In genomic region chr12:36315527-36315926, GRCm38 (mm10) we compare ENCODE assay signal across 17 mouse cellular contexts. TPM values are rescaled to one million over a fixed set of nuclear protein-coding genes. Genes with fewer than 3 reads are reported as not detected.
DNase-seq lines count a peak whose midpoint lies in the region; ATAC-seq lines count a peak whose summit lies in the region.
"Had no signal": no experiment of that assay in that cellular context is flagged by ENCODE, and none has a peak within 500 bp of the region (broad histone marks: within the 10 kb centered on the region; RNA-seq: fewer than 3 reads in every experiment).

No protein-coding gene starts in this region.

- 35% methylated on average over 3 of the region's 3 CpGs for WGBS in embryonic facial prominence, embryonic 14.5 days
- 61% methylated on average over 3 of the region's 3 CpGs for whole genome bisulfite sequencing in limb, embryonic 11.5 days

- no peaks in the 10 kb centered on the region for H3K9me3 ChIP-seq in embryonic facial prominence, embryonic 14.5 days (ENCODE audit: control insufficient read depth, low read length)
- H3K9me3 ChIP-seq in limb, embryonic 11.5 days (ENCODE audit: control insufficient read depth, low read length) = no peaks in the 10 kb centered on the region
- H3K9me3 ChIP-seq: hindbrain, embryonic 15.5 days; midbrain, embryonic 10.5 days had no signal

- peak overlapping the region; percentile 76 for H3K4me2 ChIP-seq in embryonic facial prominence, embryonic 14.5 days (ENCODE audit: low read depth, low read length)
- peak overlapping the region; percentile 10; the same call in 1 of the 2 replicates for H3K4me2 ChIP-seq in limb, embryonic 11.5 days (ENCODE audit: low read depth, severe bottlenecking)

- peak overlapping the region; percentile 62 for H3K9ac ChIP-seq in embryonic facial prominence, embryonic 14.5 days (ENCODE audit: low read depth, low read length)
- no peak overlapping the region for H3K9ac ChIP-seq in limb, embryonic 11.5 days (ENCODE audit: low read length)
- H3K9ac ChIP-seq: hindbrain, embryonic 15.5 days had no signal

- H3K4me3 ChIP-seq in embryonic facial prominence, embryonic 14.5 days (ENCODE audit: low read depth, low read length) = peak overlapping the region; percentile 51
- no peak overlapping the region; the same call in 1 of the 2 replicates for H3K4me3 ChIP-seq in limb, embryonic 11.5 days (ENCODE audit: low read depth, low read length)
- H3K4me3 ChIP-seq: erythroblast, embryonic 14.5 days; hindbrain, embryonic 15.5 days; midbrain, embryonic 10.5 days had no signal

- peak overlapping the region; percentile 86 for H3K27ac ChIP-seq in embryonic facial prominence, embryonic 14.5 days (replicated peaks; ENCODE audit: low read depth, low read length)
- H3K27ac ChIP-seq in limb, embryonic 11.5 days (replicated peaks; ENCODE audit: low read depth, low read length) = no peak overlapping the region
- H3K27ac ChIP-seq: hindbrain, embryonic 15.5 days; midbrain, embryonic 10.5 days had no signal

- H3K27me3 ChIP-seq in embryonic facial prominence, embryonic 14.5 days (replicated peaks; ENCODE audit: control insufficient read depth, insufficient read depth, low read length) = no peaks in the 10 kb centered on the region
- no peaks in the 10 kb centered on the region for H3K27me3 ChIP-seq in limb, embryonic 11.5 days (ENCODE audit: control insufficient read depth, insufficient read depth, low read length)
- H3K27me3 ChIP-seq: hindbrain, embryonic 15.5 days had no signal

- no peaks in the 10 kb centered on the region for H3K36me3 ChIP-seq in embryonic facial prominence, embryonic 14.5 days (ENCODE audit: control insufficient read depth, insufficient read depth, low read length)
- no peaks in the 10 kb centered on the region for H3K36me3 ChIP-seq in limb, embryonic 11.5 days (ENCODE audit: control insufficient read depth, insufficient read depth, low read length)
- H3K36me3 ChIP-seq: hindbrain, embryonic 15.5 days; midbrain, embryonic 10.5 days had no signal

- peaks cover 6% of the 10 kb centered on the region; the same call in 1 of the 2 replicates for H3K4me1 ChIP-seq in embryonic facial prominence, embryonic 14.5 days (ENCODE audit: control insufficient read depth, insufficient read depth, low read length)
- H3K4me1 ChIP-seq in limb, embryonic 11.5 days (ENCODE audit: control insufficient read depth, insufficient read depth, low read length) = peaks cover 10% of the 10 kb centered on the region; the same call in 1 of the 2 replicates

- ATAC-seq in embryonic facial prominence, embryonic 14.5 days (ENCODE audit: low read depth) = no peak
- ATAC-seq in limb, embryonic 11.5 days (ENCODE audit: insufficient number of reproducible peaks, low FRiP score, low TSS enrichment, low read depth) = peak; percentile 15; the same call in 1 of the 2 replicates
- ATAC-seq in erythroid progenitor cell, adult 5-6 weeks (replicated peaks; ENCODE audit: low FRiP score, poor library complexity, severe bottlenecking) = no peak

- DNase-seq in kidney, adult 9 months = peak; percentile 27
- no peak for DNase-seq in kidney, adult 11 months
- peak; percentile 45 for DNase-seq in embryo, embryonic 11 days
- no peak for DNase-seq in embryonic facial prominence, embryonic 14.5 days (ENCODE audit: low spot score)
- peak; percentile 45 for DNase-seq in limb, embryonic 11.5 days (ENCODE audit: low spot score)
- DNase-seq in gastrocnemius, adult 18-20 months (ENCODE audit: low spot score) = no peak
- no peak for DNase-seq in urinary bladder, adult 18-20 months (ENCODE audit: low spot score in 2 of 2)
- DNase-seq: cerebellum, adult 11 months; cerebellum, postnatal 25 days; lung, postnatal 36 days; right cerebral cortex, postnatal 4 days; thymus, postnatal 14 days had no signal

RNA-seq across cellular contexts. Expression of gene Sostdc1, which starts 1.6 kb away (rescaled TPM):
- polyA plus RNA-seq in embryonic facial prominence, embryonic 14.5 days (2014; fragmentation: Nextera tagmentation; extraction: Ambion mirVana) = 82.8 and 83.5 TPM in 2 replicates
- polyA plus RNA-seq in limb, embryonic 11.5 days (2014; fragmentation: Nextera tagmentation; extraction: Ambion mirVana) = 22.6 and 31.0 TPM in 2 replicates
- total RNA-seq in erythroid progenitor cell, adult 5-6 weeks (2015; ENCODE audit: low replicate concordance) = not detected in 2 replicates
- total RNA-seq in erythroid progenitor cell, adult 5-6 weeks (2017; ENCODE audit: low replicate concordance) = not detected in 2 replicates
- total RNA-seq in gastrocnemius, adult 18-20 months (2021) = under 1 TPM; 0.12 to 0.16 TPM
- polyA plus RNA-seq: C2C12; erythroblast, embryonic 14.5 days had no signal

Comparison
In these comparisons a context has a peak if more than half of its experiments do, and no peak if none do; other contexts are left out.
1. DNase-seq: peak in kidney, adult 9 months (single experiment), embryo, embryonic 11 days (single experiment) and limb, embryonic 11.5 days (single experiment); none in kidney, adult 11 months (single experiment), embryonic facial prominence, embryonic 14.5 days (single experiment), gastrocnemius, adult 18-20 months (single experiment) and urinary bladder, adult 18-20 months (0 of 2).